Mouse (Mus musculus): ENCODE measurements at regions not wholly inside any gene's neighbourhood (a gene's known extent, or its start where the extent isn't known, plus 50 kb on each side); places are given as distances from the start of the nearest gene placed in this dataset.

GRCm38 (mm10) chr6:67168031-67168777 lies 69.8 kb upstream of the Serbp1 start:
- Histone ChIP-seq H3K4me3 (replicated peaks) (peak overlapping the region; percentile 45), H3K27ac (peak overlapping the region; percentile 40), H3K27me3 (no peaks in the 10 kb centered on the region), H3K4me2 (peak overlapping the region; percentile 58), H3K4me1 (replicated peaks) (peaks cover 58% of the 10 kb centered on the region), H3K9me3 (replicated peaks) (no peaks in the 10 kb centered on the region), H3K9ac (peak overlapping the region; percentile 51), H3K36me3 (no peaks in the 10 kb centered on the region)
- DNase-seq (no peak), ATAC-seq (ENCODE audit: low read depth) (no peak; the same call in 1 of the 2 replicates)
- 20% methylated on average over 11 of the region's 11 CpGs for WGBS (ENCODE audit: insufficient replicate concordance)

DNA sequence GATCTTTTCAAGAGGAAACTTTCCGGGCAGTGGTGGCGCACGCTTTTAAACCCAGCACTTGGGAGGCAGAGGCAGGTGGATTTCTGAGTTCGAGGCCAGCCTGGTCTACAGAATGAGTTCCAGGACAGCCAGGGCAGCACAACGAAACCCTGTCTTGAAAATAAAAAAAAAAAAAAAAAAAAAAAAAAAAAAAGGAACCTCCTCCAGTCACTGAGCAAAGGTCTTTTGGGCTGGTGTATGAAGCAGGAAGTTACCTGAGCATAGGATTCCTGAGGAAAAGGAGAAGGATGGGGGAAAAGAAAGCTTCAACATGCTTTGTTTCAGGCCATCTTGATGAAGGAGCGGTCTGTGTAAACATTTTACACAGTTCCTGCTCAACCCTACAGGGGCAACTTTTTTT lies 72.9 kb upstream of the Serbp1 start:
- peak overlapping the region; percentile 84; the same call in 1 of the 2 replicates for H3K27ac ChIP-seq
- H3K9me3 ChIP-seq (replicated peaks), result no peaks in the 10 kb centered on the region
- H3K4me3 ChIP-seq (replicated peaks), result no peak overlapping the region
- DNase-seq (no peak), ATAC-seq (ENCODE audit: low read depth) (no peak)
- H3K36me3 ChIP-seq, result no peaks in the 10 kb centered on the region
- H3K9ac ChIP-seq, result no peak overlapping the region
- no peaks in the 10 kb centered on the region for H3K27me3 ChIP-seq
- 85% methylated on average over 6 of the region's 6 CpGs for WGBS (ENCODE audit: insufficient replicate concordance)
- no peak overlapping the region for H3K4me2 ChIP-seq
- peaks cover 77% of the 10 kb centered on the region for H3K4me1 ChIP-seq (replicated peaks)

GRCm38 (mm10) chr6:67163947-67164346 lies 74.0 kb upstream of the Serbp1 start:
- 21% methylated on average over 2 of the region's 2 CpGs for WGBS (ENCODE audit: insufficient replicate concordance)

GRCm38 (mm10) chr6:67162814-67163213 lies 75.2 kb upstream of the Serbp1 start:
- Histone ChIP-seq H3K4me3 (replicated peaks) (no peak overlapping the region; the same call in 1 of the 2 replicates), H3K4me2 (peak overlapping the region; percentile 62), H3K4me1 (replicated peaks) (peaks cover 76% of the 10 kb centered on the region), H3K36me3 (no peaks in the 10 kb centered on the region), H3K9ac (peak overlapping the region; percentile 62), H3K27ac (peak overlapping the region; percentile 99), H3K27me3 (no peaks in the 10 kb centered on the region), H3K9me3 (replicated peaks) (no peaks in the 10 kb centered on the region)
- 41% methylated on average over 3 of the region's 3 CpGs for WGBS (ENCODE audit: insufficient replicate concordance)
- ATAC-seq (ENCODE audit: low read depth), result no peak
- peak; percentile 32 for DNase-seq

More at GRCm38 (mm10) chr6:67163947-67164346, 74.0 kb upstream of the Serbp1 start:
- H3K4me1 ChIP-seq (replicated peaks), result peaks cover 78% of the 10 kb centered on the region
- H3K27ac ChIP-seq, result peak overlapping the region; percentile 84
- no peak for ATAC-seq (ENCODE audit: low read depth)
- no peak overlapping the region for H3K4me2 ChIP-seq
- H3K27me3 ChIP-seq, result no peaks in the 10 kb centered on the region
- H3K36me3 ChIP-seq, result no peaks in the 10 kb centered on the region
- no peaks in the 10 kb centered on the region for H3K9me3 ChIP-seq (replicated peaks)
- 0 out of 2 replicates have a peak overlapping the region, but pooled peaks have one; percentile 41 for H3K9ac ChIP-seq
- no peak for DNase-seq
- H3K4me3 ChIP-seq (replicated peaks), result no peak overlapping the region

GRCm38 (mm10) chr6:67161610-67162009 lies 76.4 kb upstream of the Serbp1 start:
- Histone ChIP-seq H3K4me1 (replicated peaks) (peaks cover 71% of the 10 kb centered on the region), H3K4me3 (replicated peaks) (peak overlapping the region; percentile 24)
- DNase-seq, result peak; percentile 87

GRCm38 (mm10) chr6:67160564-67160963 lies 77.4 kb upstream of the Serbp1 start:
- Histone ChIP-seq H3K27me3 (no peaks in the 10 kb centered on the region), H3K4me3 (replicated peaks) (no peak overlapping the region), H3K36me3 (no peaks in the 10 kb centered on the region), H3K9ac (peak overlapping the region; percentile 40), H3K4me1 (replicated peaks) (peaks cover 68% of the 10 kb centered on the region), H3K4me2 (peak overlapping the region; percentile 62), H3K27ac (peak overlapping the region; percentile 99), H3K9me3 (replicated peaks) (no peaks in the 10 kb centered on the region)
- 21% methylated on average over 3 of the region's 3 CpGs for WGBS (ENCODE audit: insufficient replicate concordance)
- ATAC-seq (ENCODE audit: low read depth) (peak; percentile 4; the same call in 1 of the 2 replicates), DNase-seq (peak; percentile 45)

More at GRCm38 (mm10) chr6:67161610-67162009, 76.4 kb upstream of the Serbp1 start:
- 14% methylated on average over 7 of the region's 7 CpGs for WGBS (ENCODE audit: insufficient replicate concordance)
- Histone ChIP-seq H3K27me3 (no peaks in the 10 kb centered on the region), H3K36me3 (no peaks in the 10 kb centered on the region), H3K27ac (peak overlapping the region; percentile 99), H3K9me3 (replicated peaks) (no peaks in the 10 kb centered on the region), H3K4me2 (peak overlapping the region; percentile 62), H3K9ac (peak overlapping the region; percentile 62)
- peak; percentile 97 for ATAC-seq (ENCODE audit: low read depth)

- Histone ChIP-seq H3K27me3 (no peaks in the 10 kb centered on the region), H3K4me2 (peak overlapping the region; percentile 62), H3K9me3 (replicated peaks) (no peaks in the 10 kb centered on the region), H3K4me1 (replicated peaks) (peaks cover 63% of the 10 kb centered on the region), H3K4me3 (replicated peaks) (no peak overlapping the region), H3K36me3 (no peaks in the 10 kb centered on the region), H3K9ac (peak overlapping the region; percentile 40), H3K27ac (peak overlapping the region; percentile 99)
- DNase-seq (no peak), ATAC-seq (ENCODE audit: low read depth) (no peak)
- WGBS (ENCODE audit: insufficient replicate concordance), result 52% methylated on average over 5 of the region's 5 CpGs
Measured at GRCm38 (mm10) chr6:67159726-67160523, 78.1 kb upstream of the Serbp1 start.

- peak overlapping the region; percentile 99 for H3K27ac ChIP-seq
- WGBS (ENCODE audit: insufficient replicate concordance), result 13% methylated on average over 2 of the region's 2 CpGs
- peak overlapping the region; percentile 62 for H3K4me2 ChIP-seq
- DNase-seq (no peak), ATAC-seq (ENCODE audit: low read depth) (no peak)
- H3K27me3 ChIP-seq, result no peaks in the 10 kb centered on the region
- no peak overlapping the region for H3K4me3 ChIP-seq (replicated peaks)
- no peaks in the 10 kb centered on the region for H3K9me3 ChIP-seq (replicated peaks)
- peaks cover 56% of the 10 kb centered on the region for H3K4me1 ChIP-seq (replicated peaks)
- no peaks in the 10 kb centered on the region for H3K36me3 ChIP-seq
- peak overlapping the region; percentile 40 for H3K9ac ChIP-seq
Measured at GRCm38 (mm10) chr6:67159224-67159623, 78.8 kb upstream of the Serbp1 start.

GRCm38 (mm10) chr6:67158765-67159164 lies 79.2 kb upstream of the Serbp1 start:
- Histone ChIP-seq H3K4me1 (replicated peaks) (peaks cover 51% of the 10 kb centered on the region), H3K27me3 (no peaks in the 10 kb centered on the region), H3K4me3 (replicated peaks) (no peak overlapping the region), H3K36me3 (no peaks in the 10 kb centered on the region), H3K9me3 (replicated peaks) (no peaks in the 10 kb centered on the region), H3K4me2 (peak overlapping the region; percentile 22), H3K27ac (peak overlapping the region; percentile 99), H3K9ac (peak overlapping the region; percentile 36; the same call in 1 of the 2 replicates)
- WGBS (ENCODE audit: insufficient replicate concordance), result under 1% methylated on average over 10 of the region's 10 CpGs
- peak; percentile 6 for ATAC-seq (ENCODE audit: low read depth)
- DNase-seq, result peak; percentile 86

DNA sequence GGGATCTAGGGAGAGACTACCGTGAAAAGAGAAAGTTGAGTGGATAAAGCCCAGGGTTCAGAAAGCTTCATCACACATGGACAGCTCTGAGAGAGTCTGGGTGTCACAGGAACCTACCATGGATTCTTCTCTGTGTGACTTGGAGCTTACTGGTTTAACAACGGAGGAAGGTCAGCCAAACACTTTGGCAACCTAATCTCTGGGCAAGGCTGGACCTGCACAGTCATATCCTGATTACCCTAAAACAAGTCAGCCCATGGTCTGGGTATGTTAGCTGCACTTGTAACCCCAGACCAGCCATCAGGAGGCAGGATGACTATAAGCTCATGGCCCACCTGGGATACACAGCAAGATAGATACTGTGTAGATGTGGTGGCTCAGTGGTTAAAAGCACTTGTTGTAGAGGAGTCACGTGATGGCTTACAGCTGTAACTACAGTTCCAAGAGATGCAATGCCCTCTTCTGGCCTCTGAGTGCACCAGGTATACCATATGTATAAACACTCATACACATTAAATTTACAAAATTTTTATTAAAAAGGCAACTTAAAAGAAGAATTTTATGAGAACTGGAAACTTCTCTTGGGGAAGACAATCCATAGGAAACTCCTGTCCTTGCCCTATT lies 85.0 kb upstream of the Serbp1 start:
- H3K4me3 ChIP-seq (replicated peaks), result no peak overlapping the region
- no peaks in the 10 kb centered on the region for H3K36me3 ChIP-seq
- H3K4me1 ChIP-seq (replicated peaks), result peaks cover 18% of the 10 kb centered on the region
- no peaks in the 10 kb centered on the region for H3K9me3 ChIP-seq (replicated peaks)
- no peak overlapping the region for H3K27ac ChIP-seq
- H3K9ac ChIP-seq, result no peak overlapping the region
- 67% methylated on average over 3 of the region's 3 CpGs for WGBS (ENCODE audit: insufficient replicate concordance)
- no peaks in the 10 kb centered on the region for H3K27me3 ChIP-seq
- ATAC-seq (ENCODE audit: low read depth) (no peak), DNase-seq (no peak)
- H3K4me2 ChIP-seq, result no peak overlapping the region

GRCm38 (mm10) chr6:67151515-67151914 lies 86.5 kb upstream of the Serbp1 start:
- Histone ChIP-seq H3K4me1 (replicated peaks) (peaks cover 22% of the 10 kb centered on the region), H3K4me3 (replicated peaks) (no peak overlapping the region), H3K9me3 (replicated peaks) (no peaks in the 10 kb centered on the region), H3K36me3 (no peaks in the 10 kb centered on the region), H3K27ac (no peak overlapping the region), H3K9ac (no peak overlapping the region), H3K27me3 (no peaks in the 10 kb centered on the region), H3K4me2 (no peak overlapping the region)
- DNase-seq (no peak), ATAC-seq (ENCODE audit: low read depth) (no peak)
- 84% methylated on average over 2 of the region's 2 CpGs for WGBS (ENCODE audit: insufficient replicate concordance)

Data from liver, embryonic 13.5 days (tissue).